Mouse (Mus musculus): ENCODE measurements around the gene Paxx.

DNA sequence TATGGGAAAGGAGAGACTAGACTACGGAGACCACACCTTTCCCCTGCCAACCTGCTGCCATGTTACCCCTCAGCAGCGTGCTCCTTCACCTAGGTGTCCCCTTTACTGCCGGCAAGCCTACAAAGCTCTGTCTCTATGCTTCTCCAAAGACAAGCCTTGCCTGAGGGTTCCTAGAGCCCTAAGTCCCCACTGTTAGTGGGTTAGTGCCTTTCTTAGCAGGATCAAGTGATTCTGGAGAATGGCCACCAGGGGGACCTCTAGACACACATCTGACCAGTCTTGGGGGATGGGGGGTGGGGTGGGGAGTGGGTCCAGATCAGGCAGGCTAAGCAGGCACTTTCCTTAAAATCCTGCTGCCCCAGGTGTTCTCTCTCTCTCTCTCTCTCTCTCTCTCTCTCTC is 39.0 kb downstream of the Paxx start:
- TF ChIP-seq CTCF (IDR thresholded peaks at IDR 0.05; ENCODE audit: low read depth, low read length) (peak; percentile 62), POLR2A (IDR thresholded peaks at IDR 0.05; ENCODE audit: borderline replicate concordance, low read depth, low read length) (no peak)

Data from bone marrow macrophage, adult 2 months (primary cell).